Mouse (Mus musculus): ENCODE results near the gene Tmem232.
"Not testable (repeated sequence)": the region's sequence is repeated elsewhere in the genome, so short reads cannot be mapped to it uniquely, and the experiment has no call there.

The Tmem232 gene

GRCm38 (mm10) chr17:65540441-65541272, at the start of gene Tmem232:
Gene Tmem232, minus strand, starts transcription at chr17:65540782.
- in situ Hi-C loops (cut with MboI) = no loop called here

DNA sequence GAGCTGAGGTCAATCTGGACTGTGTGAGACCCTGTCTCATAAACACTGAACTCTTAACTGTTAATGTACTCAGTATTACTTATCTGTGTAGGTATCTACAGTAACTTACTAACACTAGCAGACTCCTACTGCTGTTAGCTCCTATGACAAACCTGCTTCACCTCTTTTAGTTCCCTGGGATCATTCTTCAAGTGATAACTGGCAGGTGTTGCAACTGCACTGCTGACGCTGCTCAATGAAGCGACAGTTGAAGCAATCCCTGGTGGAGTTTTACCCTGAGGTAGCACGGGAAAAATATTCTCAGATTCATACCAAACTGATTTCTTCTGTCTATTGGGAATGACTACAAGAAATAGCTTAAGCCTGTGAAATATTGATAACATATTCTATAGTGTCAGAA, 46.3 kb upstream of the Tmem232 start:
- in situ Hi-C loops (cut with MboI) = no loop called here

DNA sequence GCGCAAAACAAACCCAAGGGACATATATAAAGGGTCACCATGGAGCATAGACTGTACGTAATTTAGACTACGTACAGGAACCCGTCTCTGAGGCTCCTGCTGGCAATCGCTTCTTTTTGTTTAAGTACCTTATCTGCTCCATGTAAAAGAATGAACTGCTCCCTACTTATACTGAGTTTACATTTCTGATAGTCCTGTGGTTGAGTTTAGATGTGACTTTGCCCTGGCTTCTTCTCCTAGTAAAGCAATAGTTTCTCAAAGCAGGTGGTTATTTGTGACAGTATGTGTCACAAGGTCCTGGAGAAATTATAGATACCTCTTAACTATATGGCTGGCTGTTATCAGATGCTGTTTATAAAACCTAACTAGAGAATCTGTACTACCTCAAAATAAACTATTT, 40.9 kb upstream of the Tmem232 start:
- in situ Hi-C loops (cut with MboI) = no loop called here

DNA sequence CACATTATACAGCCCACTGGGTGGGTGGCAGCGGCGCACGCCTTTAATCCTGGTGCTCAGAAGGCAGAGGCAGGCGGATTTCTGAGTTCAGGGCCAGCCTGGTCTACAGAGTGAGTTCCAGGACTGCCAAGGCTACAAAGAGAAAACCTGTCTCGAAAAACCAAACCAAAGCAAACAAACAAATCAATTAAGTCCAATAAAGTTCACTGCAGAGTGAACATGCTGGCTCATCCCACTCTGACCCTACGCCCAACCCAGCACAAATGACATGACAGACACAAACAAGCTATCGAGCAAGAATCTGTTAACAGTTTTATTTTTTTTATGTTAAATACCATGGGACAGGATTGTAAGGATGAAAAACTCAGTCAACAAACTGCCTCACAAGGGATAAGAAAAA, 39.2 kb upstream of the Tmem232 start:
- in situ Hi-C loops (cut with MboI) = no loop called here

DNA sequence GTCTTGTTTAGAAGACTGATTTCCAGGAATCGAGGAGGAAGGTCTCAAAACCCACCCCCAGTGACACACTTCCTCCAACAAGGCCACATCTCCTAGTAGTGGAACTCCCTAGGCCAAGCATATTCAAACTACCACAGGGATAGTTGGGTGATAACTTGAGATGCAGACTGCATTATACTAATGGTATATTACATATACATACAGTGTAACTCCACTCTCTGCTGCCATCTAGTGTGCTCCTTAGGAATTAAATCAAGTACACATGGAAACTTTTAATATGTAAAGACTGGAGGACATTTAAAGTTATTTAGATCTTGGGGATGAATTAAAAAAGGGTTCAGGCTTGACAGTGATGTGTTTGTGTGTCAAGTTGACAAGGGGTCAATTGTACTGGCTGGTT, 34.8 kb upstream of the Tmem232 start:
- in situ Hi-C loops (cut with MboI) = no loop called here

- in situ Hi-C loops (cut with MboI) = no loop called here
Measured at GRCm38 (mm10) chr17:65574850-65575249, 34.3 kb upstream of the Tmem232 start.

DNA sequence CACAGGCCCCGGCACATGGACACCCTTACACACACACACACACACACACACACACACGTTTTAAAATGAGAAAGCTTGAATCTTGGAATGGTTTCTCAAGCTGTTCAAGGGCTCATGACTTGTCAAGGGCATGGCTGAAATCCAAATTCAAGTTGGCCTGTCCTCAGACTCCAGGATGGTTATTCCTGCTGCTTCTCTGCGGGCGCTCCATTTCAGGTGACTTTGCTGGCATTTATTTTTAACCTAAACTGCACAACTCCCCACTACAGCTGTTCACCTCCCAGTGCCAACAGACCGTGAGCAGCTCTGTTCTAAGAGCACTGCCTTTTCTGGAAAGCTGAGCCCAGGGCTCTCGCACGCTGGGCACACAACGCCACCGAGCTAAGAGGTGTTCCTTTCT, 31.3 kb upstream of the Tmem232 start:
- in situ Hi-C loops (cut with MboI) = no loop called here

GRCm38 (mm10) chr17:65571466-65571865, 30.9 kb upstream of the Tmem232 start:
- in situ Hi-C loops (cut with MboI) = no loop called here

DNA sequence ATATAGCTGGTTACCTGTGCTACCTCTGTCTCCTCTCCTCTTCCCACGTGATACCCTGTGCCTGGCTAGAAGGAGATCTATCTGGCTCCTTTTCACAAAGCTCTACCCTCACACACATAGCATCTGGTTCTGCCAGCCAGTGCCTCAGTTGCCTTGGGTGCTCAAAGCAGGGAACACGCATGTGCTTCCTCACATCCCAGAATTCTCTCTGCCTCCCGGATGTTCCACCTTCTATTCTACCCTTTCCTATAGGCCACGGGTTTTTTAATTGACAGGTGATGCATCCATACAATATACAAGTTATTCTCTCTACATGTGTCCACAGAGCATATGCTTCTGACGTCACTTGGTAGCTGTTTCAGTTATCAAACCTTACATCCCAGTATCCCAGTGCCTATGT, 23.6 kb upstream of the Tmem232 start:
- in situ Hi-C loops (cut with MboI) = no loop called here

DNA sequence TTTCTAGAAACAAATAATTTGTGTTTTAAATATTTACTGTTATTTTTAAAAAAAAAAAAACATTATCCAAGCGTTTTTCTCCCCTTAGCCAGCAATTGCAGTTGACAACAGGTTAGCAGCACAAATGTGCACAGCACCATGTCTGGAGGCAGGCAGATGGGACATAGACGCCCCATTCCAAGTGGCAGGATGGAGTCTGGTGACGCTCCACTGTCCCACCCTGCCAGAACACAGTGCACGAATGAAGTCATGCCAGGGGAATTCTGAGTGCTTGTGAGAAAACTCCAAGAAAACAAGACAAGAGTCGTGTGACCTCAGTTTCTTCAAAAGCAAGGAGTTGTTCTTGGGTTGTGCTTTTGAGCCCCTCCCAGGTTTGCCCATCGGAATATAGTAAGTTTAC, 22.8 kb upstream of the Tmem232 start:
- in situ Hi-C loops (cut with MboI) = no loop called here

GRCm38 (mm10) chr17:65562761-65563160, 22.2 kb upstream of the Tmem232 start:
- in situ Hi-C loops (cut with MboI) = no loop called here

DNA sequence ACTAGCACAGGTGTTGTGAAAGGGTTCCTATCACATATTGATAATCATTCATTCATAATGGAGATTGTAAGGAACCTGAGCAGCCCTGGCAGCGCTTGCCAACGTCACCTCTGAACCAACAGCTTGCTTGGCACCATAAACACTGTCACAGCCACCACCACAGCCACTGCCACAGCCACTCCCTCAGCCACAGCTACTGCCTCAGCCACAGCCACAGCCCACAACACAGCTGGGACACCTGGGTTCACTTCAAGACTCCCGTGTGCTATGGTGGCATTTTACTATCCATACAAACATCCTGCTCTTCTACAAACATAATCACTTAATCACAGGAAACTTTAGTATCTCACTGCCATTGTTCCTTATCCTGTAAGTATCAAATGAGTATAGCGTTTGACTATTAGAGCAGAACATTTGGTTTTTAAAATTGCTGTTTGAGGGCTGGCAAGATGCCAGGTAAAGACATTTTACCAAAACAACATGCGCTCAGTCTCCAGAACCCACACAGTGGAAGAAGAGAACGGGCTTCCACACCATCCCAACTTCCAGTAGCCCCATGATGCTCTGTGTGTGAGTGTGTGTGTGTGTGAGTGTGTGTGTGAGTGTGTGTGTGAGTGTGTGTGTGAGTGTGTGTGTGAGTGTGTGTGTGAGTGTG, 20.9 kb upstream of the Tmem232 start:
- in situ Hi-C loops (cut with MboI) = no loop called here

DNA sequence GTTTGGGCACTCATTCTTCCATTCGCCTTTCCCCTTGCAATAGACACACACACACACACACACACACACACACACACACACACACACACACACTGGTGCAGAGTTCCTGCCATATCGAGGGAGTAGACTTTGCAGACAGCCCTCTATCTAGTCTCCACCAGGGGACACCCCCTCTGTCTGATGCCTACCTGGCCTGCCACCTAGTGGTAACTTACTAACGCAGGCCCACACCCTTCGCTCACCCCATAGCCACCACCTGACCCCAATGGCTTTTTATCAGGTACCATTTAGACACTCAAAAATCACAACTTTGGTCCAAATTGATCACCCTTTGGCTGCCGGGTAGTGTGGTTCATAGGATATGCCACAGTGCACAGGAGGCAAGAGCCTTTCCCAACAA, 18.7 kb upstream of the Tmem232 start:
- in situ Hi-C loops (cut with MboI) = no loop called here

GRCm38 (mm10) chr17:65558788-65559187, 18.2 kb upstream of the Tmem232 start:
- in situ Hi-C loops (cut with MboI) = no loop called here

GRCm38 (mm10) chr17:65558217-65558616, 17.6 kb upstream of the Tmem232 start:
- in situ Hi-C loops (cut with MboI) = no loop called here

GRCm38 (mm10) chr17:65557212-65557611, 16.6 kb upstream of the Tmem232 start:
- in situ Hi-C loops (cut with MboI) = no loop called here

DNA sequence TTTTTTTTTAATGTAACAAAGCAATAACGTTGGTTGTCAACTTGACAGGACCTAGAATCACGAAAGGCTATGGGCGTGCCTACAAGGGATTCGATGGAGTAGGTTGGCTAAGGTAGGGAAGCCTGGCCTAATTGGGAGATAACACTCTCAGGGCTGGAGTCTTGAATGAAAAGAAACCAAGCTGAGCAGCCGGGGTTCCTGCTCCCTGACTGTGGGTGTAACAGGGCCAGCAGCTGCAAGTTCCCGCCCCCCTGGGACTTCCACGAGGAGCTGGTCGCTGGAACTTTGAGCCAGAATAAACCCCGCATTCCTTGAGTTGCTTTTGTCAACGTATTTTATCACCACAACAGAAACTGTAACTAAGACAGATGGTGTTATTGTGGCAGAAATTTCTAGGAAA, 16.2 kb upstream of the Tmem232 start:
- in situ Hi-C loops (cut with MboI) = no loop called here

DNA sequence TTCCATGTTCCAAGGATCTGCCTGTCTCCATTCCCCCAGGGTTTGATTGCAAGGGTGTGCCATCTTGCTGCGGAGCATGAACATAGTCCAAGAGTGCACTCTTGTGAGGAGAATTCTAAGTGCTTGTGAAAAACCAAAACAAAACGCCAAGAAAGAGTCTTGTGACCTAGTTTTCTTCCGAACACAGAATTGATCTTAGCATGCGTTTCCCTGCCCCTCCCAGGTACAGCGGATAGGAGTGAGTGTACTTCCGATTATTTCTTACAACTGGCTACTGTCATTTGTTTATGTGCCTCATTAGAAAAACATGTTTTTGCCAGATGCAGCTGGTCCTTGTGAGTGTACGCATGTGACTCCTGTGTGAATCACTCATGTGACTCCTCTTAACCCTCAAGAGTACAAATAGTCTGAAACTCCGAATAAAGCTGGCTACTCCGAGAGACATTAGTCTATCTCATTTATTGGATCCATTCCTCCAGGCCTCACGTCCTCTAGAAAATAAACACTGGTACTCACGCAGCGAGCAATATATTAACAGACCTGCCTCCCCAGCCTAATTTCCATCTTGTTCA, 11.9 kb upstream of the Tmem232 start:
- in situ Hi-C loops (cut with MboI) = no loop called here

DNA sequence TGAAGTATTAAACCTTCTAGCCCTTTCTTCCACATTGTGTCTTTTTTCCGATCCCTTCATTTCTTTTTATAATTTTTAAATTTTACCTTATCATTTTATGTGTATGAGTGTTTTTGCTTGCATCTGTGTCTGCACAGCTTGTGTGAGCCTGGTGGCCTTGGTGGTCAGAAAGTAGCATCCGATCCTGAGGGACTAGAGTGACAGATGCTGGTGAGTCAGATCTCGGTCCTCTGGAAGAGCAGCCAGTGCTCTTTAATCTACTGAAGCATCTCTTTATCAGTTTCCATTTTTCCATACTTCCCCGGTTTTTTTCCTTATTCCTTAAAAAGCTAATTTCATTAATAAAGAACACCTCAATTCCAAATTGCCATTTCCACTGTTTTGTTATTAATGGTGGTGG, 9.8 kb upstream of the Tmem232 start:
- in situ Hi-C loops (cut with MboI) = no loop called here

- in situ Hi-C loops (cut with MboI) = no loop called here
Measured at GRCm38 (mm10) chr17:65548698-65549365, 8.2 kb upstream of the Tmem232 start.

DNA sequence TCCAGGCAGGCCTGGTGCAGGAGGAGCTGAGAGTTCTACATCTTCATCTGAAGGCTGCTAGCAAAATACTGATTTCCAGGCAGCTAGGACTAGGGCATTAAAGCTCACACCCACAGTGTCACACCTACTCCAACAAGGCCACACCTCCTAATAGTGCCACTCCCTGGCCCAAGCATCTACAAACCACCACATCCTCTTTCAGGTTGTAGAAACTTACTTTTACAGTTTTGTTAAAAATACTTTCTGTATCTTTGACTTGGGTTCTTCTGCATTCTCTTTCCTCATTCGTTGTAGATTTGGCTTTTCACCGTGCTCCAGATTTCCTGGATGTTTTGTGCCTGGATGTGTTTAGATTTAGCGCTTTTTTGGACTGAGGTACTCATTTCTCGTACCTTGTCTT, 5.6 kb upstream of the Tmem232 start:
- in situ Hi-C loops (cut with MboI) = not testable (repeated sequence)

DNA sequence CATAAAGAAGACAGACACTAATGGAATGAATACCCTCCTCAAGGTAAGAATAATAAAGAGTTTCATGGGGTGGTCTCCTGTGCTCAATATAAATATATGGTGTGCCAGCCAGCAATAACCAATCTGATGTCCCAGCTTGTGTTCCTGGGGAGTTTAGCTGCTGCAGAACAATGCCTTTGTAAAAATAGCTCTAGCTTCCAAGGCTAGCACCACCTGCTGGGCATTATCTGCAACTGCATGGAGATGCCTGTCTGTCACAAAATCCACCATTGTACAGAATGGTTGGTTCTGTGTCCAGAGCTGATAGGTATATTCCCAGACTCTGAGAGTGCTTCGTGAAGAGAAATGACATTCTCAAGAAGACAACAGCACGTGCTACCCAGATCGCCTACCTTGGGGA, 4.4 kb downstream of the Tmem232 start:
- in situ Hi-C loops (cut with MboI) = no loop called here

DNA sequence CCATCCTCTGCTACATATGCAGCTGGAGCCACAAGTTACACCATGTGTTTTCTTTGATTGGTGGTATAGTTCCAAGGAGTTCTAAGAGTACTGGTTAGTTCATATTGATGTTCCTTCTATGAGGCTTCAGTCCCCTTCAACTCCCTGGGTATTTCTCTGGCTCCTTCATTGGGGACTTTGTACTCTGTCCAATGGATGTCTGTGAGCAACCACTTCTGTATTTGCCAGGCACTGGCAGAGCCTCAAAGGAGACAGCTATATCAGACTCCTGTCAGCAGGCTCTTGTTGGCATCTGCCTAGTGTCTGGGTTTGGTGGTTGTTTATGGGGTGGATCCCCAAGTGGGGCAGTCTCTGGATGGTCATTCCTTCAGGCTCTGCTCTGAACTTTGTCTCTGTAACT, 8.2 kb downstream of the Tmem232 start:
- in situ Hi-C loops (cut with MboI) = not testable (repeated sequence)

Measured in mature B cell (primary cell).